Mouse (Mus musculus): Measurements from ENCODE around the gene Ffar2.

DNA sequence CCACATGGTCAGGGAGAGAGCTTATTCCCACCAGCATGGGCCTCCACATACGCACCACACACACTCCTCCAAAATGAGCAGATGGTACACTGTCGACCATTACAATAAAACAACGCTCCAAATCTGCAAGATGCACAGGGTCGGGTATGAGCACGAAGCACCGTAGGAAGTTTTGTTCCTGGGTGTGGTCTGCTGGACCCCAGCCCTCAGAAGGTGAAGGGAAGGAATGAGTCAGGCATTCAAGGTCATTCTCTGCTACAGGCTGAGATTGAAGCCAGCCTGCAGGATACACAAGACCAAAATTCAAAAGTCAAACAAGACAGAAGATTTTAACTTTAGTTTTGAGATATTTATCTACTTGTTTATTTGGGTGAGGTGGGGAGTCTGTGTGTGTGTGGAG is 24.4 kb upstream of the Ffar2 start:
- no peak for TF ChIP-seq CTCF (IDR thresholded peaks at IDR 0.05)
- TF ChIP-seq EP300 (IDR thresholded peaks at IDR 0.05): no peak
